Mouse (Mus musculus): ENCODE results near the gene Isg20l2.

Gene Isg20l2

GRCm38 (mm10) chr3:87910573-87911141 is 19.5 kb upstream of the Isg20l2 start:
- peak; percentile 90 for DNase-seq (ENCODE audit: low spot score)

- DNase-seq (ENCODE audit: low spot score) = no peak
These were observed 16.6 kb upstream of the Isg20l2 start for GRCm38 (mm10) chr3:87913491-87913890.

GRCm38 (mm10) chr3:87913891-87914290 is 16.2 kb upstream of the Isg20l2 start:
- no peak for DNase-seq (ENCODE audit: low spot score)

DNA sequence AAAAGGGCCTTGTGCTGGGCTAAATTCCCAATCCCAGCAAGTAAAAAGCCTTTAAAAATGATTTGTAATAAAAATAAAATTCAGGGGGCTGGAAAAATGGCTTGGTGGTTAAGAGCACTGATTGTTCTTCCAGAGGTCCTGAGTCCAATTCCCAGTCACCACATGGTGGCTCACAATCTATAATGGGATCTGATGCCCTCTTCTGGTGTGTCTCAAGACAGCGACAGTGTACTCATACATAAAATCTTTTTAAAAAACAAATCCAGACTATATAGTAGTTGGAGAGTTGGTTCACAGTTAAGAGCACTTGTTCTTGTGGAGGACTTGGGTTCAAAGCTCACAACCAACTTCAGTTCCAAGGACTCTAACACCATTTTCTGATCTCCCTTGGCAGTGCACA is 13.1 kb upstream of the Isg20l2 start:
- DNase-seq (ENCODE audit: low spot score) = no peak

DNA sequence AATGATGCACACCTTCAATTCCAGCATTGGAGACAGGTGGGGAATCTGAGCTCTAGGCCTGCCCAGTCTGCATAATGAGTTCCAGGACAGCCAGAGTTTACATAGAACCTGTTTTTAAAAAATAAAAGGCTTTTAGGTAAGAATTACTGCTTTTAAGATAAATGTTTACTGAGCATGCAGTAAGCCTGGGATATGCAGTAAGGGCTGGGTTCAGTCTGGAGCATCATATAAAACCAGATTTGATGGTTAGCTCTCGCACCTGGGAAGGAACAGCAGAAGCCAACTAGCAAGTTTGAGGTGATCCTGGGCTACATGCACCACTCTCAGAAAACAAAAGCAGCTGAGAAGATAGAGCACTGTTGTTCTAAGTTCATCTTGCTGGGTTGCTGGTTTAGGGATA is 11.6 kb upstream of the Isg20l2 start:
- DNase-seq (ENCODE audit: low spot score) = no peak

DNA sequence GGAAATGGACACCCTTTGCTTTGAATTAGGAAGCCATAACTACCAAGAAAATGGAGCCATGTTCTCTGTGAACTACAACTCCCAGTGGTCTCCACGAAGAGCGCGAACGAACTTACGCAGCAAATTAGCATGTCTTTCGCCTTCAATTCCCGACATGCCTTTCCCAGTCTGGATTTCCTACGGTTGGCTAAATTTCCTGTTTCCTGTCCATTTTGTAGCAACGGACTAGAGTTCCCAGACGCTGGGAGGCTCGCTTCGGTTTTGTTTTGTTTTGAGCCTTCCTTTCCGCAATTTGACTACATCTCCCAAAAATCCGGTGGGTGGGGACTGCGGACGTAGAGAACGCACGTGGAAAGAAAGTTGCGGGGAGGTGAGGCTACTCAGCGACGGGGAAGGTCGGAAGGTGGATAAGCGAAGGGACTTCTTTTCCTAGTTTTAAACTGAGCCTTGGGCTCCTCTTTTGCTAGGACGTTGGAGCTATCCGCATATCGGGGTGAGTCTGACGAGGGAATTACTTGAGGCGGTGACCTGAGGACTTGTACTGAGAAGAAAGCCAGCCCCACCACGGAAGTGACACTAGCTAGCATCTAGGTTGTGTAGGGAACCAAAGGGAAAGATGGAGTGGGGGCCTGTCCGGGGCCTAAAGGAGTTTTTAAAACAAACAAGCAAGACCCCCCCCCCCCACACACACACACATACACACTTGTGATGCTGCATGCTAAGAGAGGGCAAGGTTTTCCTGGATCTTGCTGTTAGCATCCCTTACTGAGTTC is 10.6 kb upstream of the Isg20l2 start, which contains the start of gene Mrpl24:
Gene Mrpl24, plus strand, starts transcription at position 171 of the 773 bp plus-strand sequence.
- peak; percentile 94 for DNase-seq (ENCODE audit: low spot score)

- no peak for DNase-seq (ENCODE audit: low spot score)
These were observed 9.7 kb upstream of the Isg20l2 start for GRCm38 (mm10) chr3:87920270-87920943.

DNA sequence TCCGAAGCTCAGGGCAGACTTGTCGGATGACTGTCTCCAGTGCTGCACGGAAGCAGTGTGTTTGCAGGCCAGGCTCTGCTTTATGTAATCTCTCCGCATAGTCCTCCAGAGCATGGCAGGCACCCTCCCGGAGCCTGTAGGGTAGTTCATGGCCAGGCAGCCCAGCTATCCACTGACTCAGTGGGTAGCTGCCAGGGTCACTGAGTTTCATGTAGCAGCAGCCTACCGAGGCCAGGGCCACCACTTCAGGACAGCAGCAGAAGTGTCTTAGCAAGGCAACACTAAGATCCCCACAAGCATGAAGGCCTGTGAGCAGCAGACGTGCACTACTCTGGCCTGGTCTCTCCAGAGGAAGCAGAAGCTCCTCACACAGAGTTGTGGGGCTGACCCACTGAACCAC is 5.1 kb upstream of the Isg20l2 start:
- DNase-seq (ENCODE audit: low spot score) = no peak

DNA sequence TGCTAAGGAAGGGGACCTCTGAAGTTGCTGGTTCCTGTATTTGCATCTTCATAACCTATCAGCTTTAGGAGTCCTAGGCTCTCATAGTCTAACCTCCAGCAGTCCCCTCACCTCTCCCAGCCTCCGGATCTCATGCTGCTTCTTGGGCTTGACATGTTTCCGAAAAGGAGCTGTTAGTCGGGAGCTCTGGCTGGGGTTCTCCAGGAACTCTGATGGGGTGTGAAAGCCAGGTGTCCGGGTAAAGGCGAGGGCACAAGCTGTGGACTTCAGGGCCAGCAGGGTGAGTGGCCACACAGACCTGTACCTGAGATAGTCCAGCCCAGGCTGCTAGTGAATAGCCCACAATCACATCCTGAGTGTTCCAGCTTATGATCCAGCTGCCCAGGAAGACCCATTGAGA is 2.7 kb upstream of the Isg20l2 start:
- DNase-seq (ENCODE audit: low spot score) = no peak

GRCm38 (mm10) chr3:87929341-87930077 is 605 bp upstream of the Isg20l2 start:
- DNase-seq (ENCODE audit: low spot score) = no peak

GRCm38 (mm10) chr3:87934026-87934425 is 3.9 kb downstream of the Isg20l2 start:
- DNase-seq (ENCODE audit: low spot score) = no peak

DNA sequence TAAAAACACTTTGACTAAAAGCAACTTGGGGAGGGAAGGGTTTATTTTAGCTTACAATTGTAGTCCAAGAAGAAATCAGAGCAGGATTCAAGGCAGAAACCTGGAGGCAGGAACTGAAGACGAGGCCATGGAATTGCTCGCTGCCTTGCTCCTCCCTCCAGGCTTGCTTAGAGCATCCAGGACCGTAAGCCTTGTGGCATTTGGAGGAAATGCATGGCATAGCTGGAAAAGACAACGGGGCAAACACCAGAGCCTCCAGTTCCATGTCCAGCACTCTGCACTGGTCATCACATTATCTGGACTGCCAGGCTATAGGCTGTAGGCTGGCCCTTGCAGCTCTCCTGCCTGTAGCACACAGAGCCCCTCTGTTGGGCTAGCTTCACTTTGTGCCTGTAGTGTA is 4.4 kb downstream of the Isg20l2 start:
- DNase-seq (ENCODE audit: low spot score) = no peak

DNA sequence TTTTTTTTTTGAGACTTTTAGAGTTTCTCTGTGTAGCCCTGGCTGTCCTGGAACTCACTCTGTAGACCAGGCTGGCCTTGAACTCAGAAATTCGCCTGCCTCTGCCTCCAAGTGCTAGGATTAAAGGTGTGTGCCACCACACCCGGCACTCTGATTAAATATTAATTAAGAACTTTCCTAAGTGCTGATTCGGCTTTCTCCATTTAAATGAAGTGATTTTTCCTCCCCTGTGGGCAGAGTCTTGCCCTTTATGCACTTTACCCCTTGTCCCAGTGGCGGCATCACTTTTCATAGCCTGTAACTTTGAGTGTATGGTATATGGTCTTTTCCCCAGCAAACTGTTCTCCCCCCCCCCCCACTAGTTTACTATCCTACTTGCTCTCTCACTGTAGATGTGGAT is 5.1 kb downstream of the Isg20l2 start:
- no peak for DNase-seq (ENCODE audit: low spot score)

DNA sequence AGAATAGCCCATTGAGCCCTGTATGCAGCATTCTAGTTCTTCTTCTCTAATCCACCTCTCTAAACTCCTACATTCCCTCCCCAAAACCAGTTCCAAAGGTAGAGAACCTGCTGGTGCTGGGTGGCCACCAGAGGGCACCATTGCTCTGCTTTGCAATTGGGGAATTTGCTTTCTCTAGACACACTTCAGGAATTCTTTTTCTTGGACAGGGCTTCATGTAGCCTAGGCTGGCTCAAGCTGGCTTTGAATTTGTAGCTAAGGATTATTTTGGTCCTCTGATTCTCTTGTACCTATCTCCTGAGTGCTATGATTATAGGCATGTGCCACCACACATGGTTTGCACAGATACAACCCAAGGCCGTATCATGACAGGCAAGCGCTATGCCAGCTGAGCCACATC is 5.7 kb downstream of the Isg20l2 start:
- peak; percentile 75 for DNase-seq (ENCODE audit: low spot score)

- DNase-seq (ENCODE audit: low spot score) = no peak
These were observed 10.5 kb downstream of the Isg20l2 start for GRCm38 (mm10) chr3:87940611-87941010.

GRCm38 (mm10) chr3:87942471-87942870 is 12.4 kb downstream of the Isg20l2 start:
- no peak for DNase-seq (ENCODE audit: low spot score)

GRCm38 (mm10) chr3:87943586-87943985 is 13.5 kb downstream of the Isg20l2 start:
- no peak for DNase-seq (ENCODE audit: low spot score)

DNA sequence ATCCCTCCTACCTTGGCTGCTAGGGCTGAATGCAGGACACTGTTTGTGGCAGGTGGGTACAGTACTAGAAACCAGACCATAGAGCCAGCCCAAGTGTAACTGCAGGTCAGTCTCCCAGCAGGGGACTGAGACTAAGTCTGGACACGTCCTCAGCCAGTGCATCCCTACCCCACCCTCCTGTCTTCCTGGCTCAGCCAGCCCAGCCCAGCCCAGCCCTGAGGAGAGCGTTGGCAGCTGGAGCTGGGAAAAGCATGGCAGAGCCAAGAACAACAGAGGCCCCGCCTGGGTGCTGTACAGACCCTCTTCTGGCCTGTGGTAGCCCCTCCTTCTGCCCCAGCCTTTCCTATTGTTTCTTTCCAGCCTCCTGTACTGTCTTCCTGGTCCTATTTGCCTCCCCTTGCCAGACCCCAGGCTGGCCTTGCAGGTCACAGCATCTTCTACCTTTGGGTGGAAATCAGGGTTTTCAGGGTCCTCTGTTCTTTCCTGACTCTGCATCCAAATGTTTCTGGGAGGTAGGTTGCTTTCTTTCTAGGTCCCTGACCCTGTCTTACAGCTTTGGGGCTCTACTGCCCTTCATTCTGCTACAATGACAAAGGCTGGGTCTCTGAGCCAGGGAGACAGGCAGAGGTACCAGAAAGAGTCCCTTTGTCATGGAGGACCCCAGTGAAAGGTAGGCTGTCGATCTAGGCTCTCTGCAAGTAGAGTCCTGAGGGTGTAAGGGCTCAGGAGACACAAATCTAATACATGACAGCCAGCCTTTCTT is 14.9 kb downstream of the Isg20l2 start:
- DNase-seq (ENCODE audit: low spot score) = no peak

DNA sequence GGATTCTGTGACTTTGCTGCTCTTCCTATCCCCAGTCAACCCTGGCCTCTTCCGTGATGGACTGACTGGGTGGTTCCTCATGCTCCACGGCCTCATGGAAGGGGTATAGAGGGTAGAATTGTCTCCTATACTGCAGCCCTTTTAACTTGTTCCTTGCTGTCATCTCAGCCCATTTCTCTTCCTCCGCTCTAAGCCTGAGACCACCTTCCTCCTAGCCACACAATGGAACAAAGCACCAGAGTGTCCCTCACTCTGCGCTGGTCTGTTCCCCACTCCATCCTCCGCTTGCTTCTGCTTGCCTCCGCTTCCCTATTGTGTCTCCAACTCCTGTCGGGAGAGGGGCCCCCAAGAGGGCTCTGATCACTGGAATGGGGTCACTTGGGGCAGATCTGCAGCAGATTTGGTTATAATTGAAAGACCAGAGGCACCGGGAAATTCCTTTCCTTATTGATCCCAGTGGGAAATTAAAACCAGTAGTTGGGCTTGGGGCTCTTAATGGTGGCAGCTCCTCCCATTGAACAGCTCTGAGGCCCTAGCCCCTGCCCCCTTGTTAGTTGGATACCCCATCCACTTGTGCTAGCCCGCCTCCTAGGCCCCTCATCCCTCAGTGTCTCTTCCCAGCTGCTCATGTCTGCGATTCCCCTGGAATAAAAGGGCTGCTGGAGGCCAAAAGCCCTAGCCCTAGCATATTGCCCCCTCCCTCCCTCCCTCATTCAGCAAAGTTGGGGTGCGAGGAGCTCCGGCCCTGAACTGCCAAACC is 15.8 kb downstream of the Isg20l2 start:
- DNase-seq (ENCODE audit: low spot score) = no peak

DNA sequence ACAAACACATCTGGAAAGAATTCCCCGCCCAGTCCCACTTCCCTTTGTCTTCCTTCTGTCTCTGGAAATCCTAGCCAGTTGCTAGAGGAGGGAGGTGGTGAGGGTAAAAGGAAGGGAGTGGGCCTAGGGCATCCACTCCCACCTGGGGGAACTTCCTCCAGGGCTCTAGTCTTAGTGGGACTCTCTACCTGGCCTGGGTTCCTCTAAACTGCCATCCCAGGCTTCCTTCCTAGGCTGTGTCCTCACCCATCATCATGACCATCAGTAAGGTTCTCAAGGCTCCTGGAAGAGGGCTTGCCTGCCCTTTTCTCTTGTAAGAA is 16.4 kb downstream of the Isg20l2 start:
- DNase-seq (ENCODE audit: low spot score) = no peak

Measured in lung, postnatal 25 days (tissue).